Mouse (Mus musculus): Measurements from ENCODE around the gene Nfib. TPM values are rescaled to one million over a fixed set of nuclear protein-coding genes. Genes with fewer than 3 reads are reported as not detected.

Gene Nfib
- polyA plus RNA-seq, 1 experiment from 2014 or later = 13.5 TPM

DNA sequence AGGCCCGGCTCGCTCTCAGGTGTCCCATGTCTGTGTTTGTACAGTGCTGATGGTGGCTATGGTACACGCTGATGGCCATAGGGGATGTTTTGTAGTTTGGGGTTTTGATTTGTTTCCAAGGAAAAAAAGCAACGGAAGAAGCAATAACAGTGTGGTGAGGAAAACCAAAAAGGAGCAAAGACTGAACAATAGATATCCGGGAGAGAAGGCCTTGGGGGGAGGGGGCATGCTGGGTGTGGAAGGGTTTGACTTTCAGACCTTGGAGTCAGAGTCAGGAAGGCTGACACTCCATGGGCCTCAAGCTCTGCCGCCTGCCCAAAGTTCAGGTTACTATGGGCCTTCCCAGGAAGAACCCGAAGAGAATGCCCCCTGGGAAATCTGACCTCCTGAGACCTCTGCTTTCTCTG is 197.3 kb downstream of the Nfib start:
- H3K27ac ChIP-seq (ENCODE audit: low read depth, low read length) = peak overlapping the region; percentile 99
- peak overlapping the region; percentile 81; the same call in 1 of the 2 replicates for H3K9ac ChIP-seq (ENCODE audit: low read depth, low read length)
- H3K4me3 ChIP-seq (ENCODE audit: low read depth, low read length) = peak overlapping the region; percentile 97; the same call in 1 of the 2 replicates
- no peaks in the 10 kb centered on the region for H3K36me3 ChIP-seq (ENCODE audit: control insufficient read depth, insufficient read depth)
- H3K4me1 ChIP-seq (replicated peaks; ENCODE audit: control insufficient read depth, insufficient read depth, low read length) = no peaks in the 10 kb centered on the region; the same call in 1 of the 2 replicates
- H3K4me2 ChIP-seq (replicated peaks; ENCODE audit: low read depth) = peak overlapping the region; percentile 94
- H3K9me3 ChIP-seq (ENCODE audit: control insufficient read depth) = no peaks in the 10 kb centered on the region
- no peak for TF ChIP-seq CTCF (IDR thresholded peaks at IDR 0.05; ENCODE audit: low read depth)
- H3K27me3 ChIP-seq (replicated peaks; ENCODE audit: control insufficient read depth, insufficient read depth, low read length) = no peaks in the 10 kb centered on the region
- 17% methylated on average over 7 of the region's 7 CpGs for WGBS
- no peak for ATAC-seq

DNA sequence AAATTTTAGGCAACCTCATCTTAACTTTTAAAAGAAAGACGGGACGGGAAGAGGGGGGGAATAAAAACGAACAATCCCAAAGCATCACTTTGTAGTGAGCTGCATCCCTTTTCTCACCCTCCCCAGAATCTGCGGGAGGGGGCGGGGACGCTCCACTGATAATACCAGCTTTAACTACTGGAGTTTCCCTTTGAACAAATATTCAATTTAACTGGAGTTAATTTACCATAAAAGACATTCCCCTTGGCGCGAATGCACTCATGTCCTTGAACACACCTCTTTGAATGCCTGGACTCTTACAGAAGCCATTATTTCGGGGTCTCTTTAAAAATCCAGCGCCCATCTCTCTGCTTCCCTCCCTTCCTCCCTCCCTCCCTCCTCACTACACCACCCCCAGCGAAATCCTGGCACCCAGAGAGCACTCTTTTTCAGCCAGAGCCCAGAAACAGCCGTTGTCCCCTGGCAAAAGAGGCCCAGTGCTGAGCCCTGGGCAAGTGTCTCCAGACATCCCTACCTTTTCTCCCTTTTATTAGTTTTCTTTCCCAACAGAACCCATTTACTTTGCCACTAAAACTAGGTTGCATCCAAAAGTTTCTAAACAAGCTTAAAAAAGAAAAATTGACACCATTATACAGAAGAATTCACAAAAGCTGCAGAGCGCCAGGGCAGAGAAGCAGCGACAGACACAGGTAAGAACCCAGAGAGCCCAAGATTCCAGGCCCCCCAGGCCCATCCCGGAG is 197.8 kb downstream of the Nfib start:
- H3K9ac ChIP-seq (ENCODE audit: low read depth, low read length) = peak overlapping the region; percentile 81
- H3K4me2 ChIP-seq (replicated peaks; ENCODE audit: low read depth) = peak overlapping the region; percentile 94
- no peak for TF ChIP-seq CTCF (IDR thresholded peaks at IDR 0.05; ENCODE audit: low read depth)
- H3K9me3 ChIP-seq (ENCODE audit: control insufficient read depth) = no peaks in the 10 kb centered on the region
- 11% methylated on average over 15 of the region's 15 CpGs for WGBS
- H3K27ac ChIP-seq (ENCODE audit: low read depth, low read length) = peak overlapping the region; percentile 99
- H3K36me3 ChIP-seq (ENCODE audit: control insufficient read depth, insufficient read depth) = no peaks in the 10 kb centered on the region
- no peak for ATAC-seq
- H3K27me3 ChIP-seq (replicated peaks; ENCODE audit: control insufficient read depth, insufficient read depth, low read length) = no peaks in the 10 kb centered on the region
- peak overlapping the region; percentile 97 for H3K4me3 ChIP-seq (ENCODE audit: low read depth, low read length)
- no peaks in the 10 kb centered on the region; the same call in 1 of the 2 replicates for H3K4me1 ChIP-seq (replicated peaks; ENCODE audit: control insufficient read depth, insufficient read depth, low read length)

DNA sequence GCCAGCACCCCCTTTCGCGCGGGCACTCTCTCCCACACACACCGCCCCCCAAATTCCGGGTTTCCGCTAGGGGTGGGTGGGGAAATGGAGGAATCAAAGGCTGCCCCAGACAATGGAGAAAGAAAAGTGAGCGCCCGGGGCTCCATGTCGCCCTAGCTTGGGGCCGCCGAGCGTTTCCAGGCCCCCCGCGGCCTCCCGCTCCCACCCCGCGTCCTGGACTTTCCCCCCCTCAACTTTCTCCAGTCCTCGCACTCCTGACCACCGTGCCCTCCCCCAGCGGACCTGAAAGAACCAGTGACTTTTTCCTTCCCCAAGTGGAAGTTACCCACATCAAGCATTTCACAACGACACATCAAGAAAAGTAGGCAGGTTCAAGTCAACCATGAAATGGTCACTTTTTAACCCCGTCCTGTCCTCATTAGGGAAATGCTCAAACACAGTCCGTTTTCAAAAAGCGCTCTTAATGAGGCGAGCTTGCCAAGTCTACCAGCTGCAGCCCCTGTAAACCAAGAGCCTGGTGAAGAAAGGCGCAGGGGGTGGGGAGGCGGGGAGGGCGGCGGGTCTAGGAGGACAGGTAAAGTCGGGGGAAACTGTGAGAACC is 198.7 kb downstream of the Nfib start:
- no peaks in the 10 kb centered on the region for H3K36me3 ChIP-seq (ENCODE audit: control insufficient read depth, insufficient read depth)
- WGBS = under 1% methylated on average over 25 of the region's 30 CpGs
- H3K27ac ChIP-seq (ENCODE audit: low read depth, low read length) = peak overlapping the region; percentile 99
- H3K9me3 ChIP-seq (ENCODE audit: control insufficient read depth) = no peaks in the 10 kb centered on the region
- ATAC-seq = peak; percentile 15
- H3K4me3 ChIP-seq (ENCODE audit: low read depth, low read length) = peak overlapping the region; percentile 97
- peak overlapping the region; percentile 81 for H3K9ac ChIP-seq (ENCODE audit: low read depth, low read length)
- no peak for TF ChIP-seq CTCF (IDR thresholded peaks at IDR 0.05; ENCODE audit: low read depth)
- no peaks in the 10 kb centered on the region for H3K27me3 ChIP-seq (replicated peaks; ENCODE audit: control insufficient read depth, insufficient read depth, low read length)
- H3K4me1 ChIP-seq (replicated peaks; ENCODE audit: control insufficient read depth, insufficient read depth, low read length) = no peaks in the 10 kb centered on the region; the same call in 1 of the 2 replicates
- H3K4me2 ChIP-seq (replicated peaks; ENCODE audit: low read depth) = peak overlapping the region; percentile 94

DNA sequence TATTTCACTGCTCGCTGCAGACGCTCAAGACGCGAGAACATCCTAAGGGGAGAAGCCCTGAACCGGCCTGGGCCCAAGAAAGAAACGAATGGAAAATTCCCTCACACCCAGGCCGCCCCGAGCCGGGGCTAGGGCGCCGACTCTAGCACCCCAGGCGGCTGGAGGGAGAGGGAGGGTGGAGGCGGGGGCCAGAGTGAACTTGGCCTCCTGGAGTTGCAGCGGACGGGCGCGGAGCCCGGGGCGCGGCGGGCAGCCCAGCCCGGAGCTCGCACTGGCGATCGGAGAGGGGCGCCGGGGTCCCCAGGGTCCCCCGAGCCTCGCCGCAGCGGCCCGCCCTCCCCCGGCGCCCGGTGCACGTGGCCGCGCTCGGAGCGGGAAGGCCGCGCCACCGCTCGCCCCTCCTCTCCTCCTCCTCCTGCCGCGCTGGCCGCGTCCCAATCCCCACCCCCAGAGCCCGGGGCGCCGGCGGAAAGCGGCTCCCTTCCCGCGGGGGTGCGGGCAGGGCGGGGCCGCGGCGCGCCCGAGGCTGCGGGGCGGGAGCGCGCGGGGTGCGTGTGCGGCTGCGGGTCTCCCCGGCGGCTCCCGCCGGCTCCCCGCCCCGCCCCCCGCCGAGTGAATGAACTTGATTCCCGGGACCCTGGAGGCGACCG is 199.3 kb downstream of the Nfib start:
- WGBS = under 1% methylated on average over 43 of the region's 81 CpGs
- Histone ChIP-seq H3K27ac (ENCODE audit: low read depth, low read length) (peak overlapping the region; percentile 99), H3K9ac (ENCODE audit: low read depth, low read length) (peak overlapping the region; percentile 81), H3K4me1 (replicated peaks; ENCODE audit: control insufficient read depth, insufficient read depth, low read length) (no peaks in the 10 kb centered on the region; the same call in 1 of the 2 replicates), H3K4me2 (replicated peaks; ENCODE audit: low read depth) (peak overlapping the region; percentile 94), H3K36me3 (ENCODE audit: control insufficient read depth, insufficient read depth) (no peaks in the 10 kb centered on the region), H3K4me3 (ENCODE audit: low read depth, low read length) (peak overlapping the region; percentile 97), H3K27me3 (replicated peaks; ENCODE audit: control insufficient read depth, insufficient read depth, low read length) (no peaks in the 10 kb centered on the region), H3K9me3 (ENCODE audit: control insufficient read depth) (no peaks in the 10 kb centered on the region)
- ATAC-seq = peak; percentile 70
- TF ChIP-seq CTCF (IDR thresholded peaks at IDR 0.05; ENCODE audit: low read depth) = 0 out of 2 replicates have a peak, but pooled peaks have one; percentile 22

DNA sequence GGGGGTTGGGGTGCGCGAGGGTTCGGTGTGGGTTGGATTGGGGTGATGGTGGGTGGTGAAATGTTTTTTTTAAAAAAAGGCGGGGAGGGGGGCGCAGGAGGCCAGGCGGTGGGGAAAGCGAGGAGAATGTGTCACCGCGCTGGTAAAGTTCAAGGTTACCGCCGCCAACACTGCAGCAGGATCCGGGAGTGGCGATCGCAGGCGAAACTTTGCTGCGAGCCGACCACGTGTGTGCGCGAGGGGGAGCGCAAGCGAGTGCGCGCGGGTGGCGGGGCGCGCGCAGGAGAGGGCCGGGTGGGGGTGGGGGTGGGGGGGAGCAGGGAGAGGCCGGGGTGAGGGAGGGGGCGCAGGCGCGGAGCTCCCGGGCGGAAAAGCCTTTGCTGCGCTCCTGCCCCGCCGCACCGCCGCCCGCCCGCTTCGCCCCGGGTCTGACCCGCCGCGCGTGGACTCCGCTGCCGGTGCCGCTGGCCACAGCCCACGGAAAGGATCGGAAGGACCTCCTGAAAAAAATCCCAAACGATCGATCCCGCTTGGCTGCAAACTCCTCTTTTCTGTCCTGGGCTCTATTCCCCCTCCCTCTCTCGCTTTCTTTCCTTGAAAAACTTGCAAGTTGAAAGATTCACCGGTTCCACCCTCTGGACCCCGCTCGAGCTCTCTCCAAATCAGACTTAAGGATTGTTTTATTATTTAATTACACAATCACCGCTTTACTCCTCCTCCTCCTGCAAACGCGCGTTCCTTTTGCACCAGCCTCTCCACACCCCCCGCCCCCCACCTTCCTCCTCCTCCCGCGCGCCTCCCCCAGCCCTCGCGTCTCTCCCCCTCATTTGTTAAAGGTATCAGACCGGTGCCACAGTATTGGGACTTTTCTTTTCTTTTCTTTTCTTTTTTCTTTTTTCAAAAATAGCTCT is 200.2 kb downstream of the Nfib start:
- Histone ChIP-seq H3K4me1 (replicated peaks; ENCODE audit: control insufficient read depth, insufficient read depth, low read length) (no peaks in the 10 kb centered on the region; the same call in 1 of the 2 replicates), H3K4me2 (replicated peaks; ENCODE audit: low read depth) (peak overlapping the region; percentile 94), H3K4me3 (ENCODE audit: low read depth, low read length) (peak overlapping the region; percentile 97), H3K36me3 (ENCODE audit: control insufficient read depth, insufficient read depth) (no peaks in the 10 kb centered on the region), H3K9me3 (ENCODE audit: control insufficient read depth) (no peaks in the 10 kb centered on the region), H3K27me3 (replicated peaks; ENCODE audit: control insufficient read depth, insufficient read depth, low read length) (no peaks in the 10 kb centered on the region), H3K9ac (ENCODE audit: low read depth, low read length) (peak overlapping the region; percentile 93), H3K27ac (ENCODE audit: low read depth, low read length) (peak overlapping the region; percentile 99)
- no peak for TF ChIP-seq CTCF (IDR thresholded peaks at IDR 0.05; ENCODE audit: low read depth)
- WGBS = 1% methylated on average over 60 of the region's 72 CpGs
- peak; percentile 73 for ATAC-seq

All from intestine, postnatal 0 days (tissue).